Mouse (Mus musculus): Measurements from ENCODE around the gene Krt39. TPM values are rescaled to one million over a fixed set of nuclear protein-coding genes. Genes with fewer than 3 reads are reported as not detected.

Gene Krt39
- total RNA-seq, 2 experiments from 2014 or later, result not detected

GRCm38 (mm10) chr11:99473433-99473832, 47.7 kb downstream of the Krt39 start:
- no peak for ATAC-seq (replicated peaks; ENCODE audit: low FRiP score, poor library complexity, severe bottlenecking)

- ATAC-seq (replicated peaks; ENCODE audit: low FRiP score, poor library complexity, severe bottlenecking), result no peak
These were observed 48.7 kb downstream of the Krt39 start for GRCm38 (mm10) chr11:99472405-99472804.

GRCm38 (mm10) chr11:99471946-99472345, 49.2 kb downstream of the Krt39 start:
- ATAC-seq (replicated peaks; ENCODE audit: low FRiP score, poor library complexity, severe bottlenecking), result no peak

GRCm38 (mm10) chr11:99469228-99469627, 51.9 kb downstream of the Krt39 start:
- no peak for ATAC-seq (replicated peaks; ENCODE audit: low FRiP score, poor library complexity, severe bottlenecking)

GRCm38 (mm10) chr11:99468566-99468965, 52.6 kb downstream of the Krt39 start:
- no peak for ATAC-seq (replicated peaks; ENCODE audit: low FRiP score, poor library complexity, severe bottlenecking)

- ATAC-seq (replicated peaks; ENCODE audit: low FRiP score, poor library complexity, severe bottlenecking), result no peak
These were observed 54.8 kb downstream of the Krt39 start for GRCm38 (mm10) chr11:99466316-99466715.

GRCm38 (mm10) chr11:99464836-99465235, 56.3 kb downstream of the Krt39 start:
- ATAC-seq (replicated peaks; ENCODE audit: low FRiP score, poor library complexity, severe bottlenecking), result peak; percentile 60; the same call in 1 of the 2 replicates

Other genes with a start within 250 kb of the Krt39 start
- gene Krt24, start 236.1 kb downstream of the Krt39 start, total RNA-seq (2015; ENCODE audit: low replicate concordance), result not detected in 2 replicates
- not detected in 2 replicates for gene Krt24, start 236.1 kb downstream of the Krt39 start, total RNA-seq (2017; ENCODE audit: low replicate concordance)
- not detected in 2 replicates for gene Krt25, start 198.4 kb downstream of the Krt39 start, total RNA-seq (2015; ENCODE audit: low replicate concordance)
- not detected in 2 replicates for gene Krt25, start 198.4 kb downstream of the Krt39 start, total RNA-seq (2017; ENCODE audit: low replicate concordance)
- gene Krt26, start 183.4 kb downstream of the Krt39 start, total RNA-seq (2015; ENCODE audit: low replicate concordance), result not detected in 2 replicates
- not detected in 2 replicates for gene Krt26, start 183.4 kb downstream of the Krt39 start, total RNA-seq (2017; ENCODE audit: low replicate concordance)
- gene Krt27, start 170.2 kb downstream of the Krt39 start, total RNA-seq (2015; ENCODE audit: low replicate concordance), result not detected in 2 replicates
- not detected in 2 replicates for gene Krt27, start 170.2 kb downstream of the Krt39 start, total RNA-seq (2017; ENCODE audit: low replicate concordance)
- gene Krt28, start 146.4 kb downstream of the Krt39 start, total RNA-seq (2015; ENCODE audit: low replicate concordance), result not detected in 2 replicates
- not detected in 2 replicates for gene Krt28, start 146.4 kb downstream of the Krt39 start, total RNA-seq (2017; ENCODE audit: low replicate concordance)
- not detected in 2 replicates for gene Krt10, start 132.0 kb downstream of the Krt39 start, total RNA-seq (2015; ENCODE audit: low replicate concordance)
- not detected in 2 replicates for gene Krt10, start 132.0 kb downstream of the Krt39 start, total RNA-seq (2017; ENCODE audit: low replicate concordance)
- gene Krt12, start 99.1 kb downstream of the Krt39 start, total RNA-seq (2015; ENCODE audit: low replicate concordance), result not detected in 2 replicates
- not detected in 2 replicates for gene Krt12, start 99.1 kb downstream of the Krt39 start, total RNA-seq (2017; ENCODE audit: low replicate concordance)
- not detected in 2 replicates for gene Krt20, start 83.2 kb downstream of the Krt39 start, total RNA-seq (2015; ENCODE audit: low replicate concordance)
- not detected in 2 replicates for gene Krt20, start 83.2 kb downstream of the Krt39 start, total RNA-seq (2017; ENCODE audit: low replicate concordance)
- not detected in 2 replicates for gene Krt23, start 28.2 kb downstream of the Krt39 start, total RNA-seq (2015; ENCODE audit: low replicate concordance)
- not detected in 2 replicates for gene Krt23, start 28.2 kb downstream of the Krt39 start, total RNA-seq (2017; ENCODE audit: low replicate concordance)
- gene Krt40, start 21.8 kb upstream of the Krt39 start, total RNA-seq (2015; ENCODE audit: low replicate concordance), result not detected in 2 replicates
- gene Krt40, start 21.8 kb upstream of the Krt39 start, total RNA-seq (2017; ENCODE audit: low replicate concordance), result not detected in 2 replicates
- not detected in 2 replicates for gene Krtap3-3, start 29.5 kb upstream of the Krt39 start, total RNA-seq (2015; ENCODE audit: low replicate concordance)
- not detected in 2 replicates for gene Krtap3-3, start 29.5 kb upstream of the Krt39 start, total RNA-seq (2017; ENCODE audit: low replicate concordance)
- not detected in 2 replicates for gene Krtap3-2, start 35.5 kb upstream of the Krt39 start, total RNA-seq (2015; ENCODE audit: low replicate concordance)
- gene Krtap3-2, start 35.5 kb upstream of the Krt39 start, total RNA-seq (2017; ENCODE audit: low replicate concordance), result not detected in 2 replicates
- not detected in 2 replicates for gene Gm11939, start 38.1 kb upstream of the Krt39 start, total RNA-seq (2015; ENCODE audit: low replicate concordance)
- not detected in 2 replicates for gene Gm11939, start 38.1 kb upstream of the Krt39 start, total RNA-seq (2017; ENCODE audit: low replicate concordance)
- not detected in 2 replicates for gene Krtap3-1, start 45.3 kb upstream of the Krt39 start, total RNA-seq (2015; ENCODE audit: low replicate concordance)
- gene Krtap3-1, start 45.3 kb upstream of the Krt39 start, total RNA-seq (2017; ENCODE audit: low replicate concordance), result not detected in 2 replicates
- not detected in 2 replicates for gene Krtap1-5, start 59.7 kb upstream of the Krt39 start, total RNA-seq (2015; ENCODE audit: low replicate concordance)
- not detected in 2 replicates for gene Krtap1-5, start 59.7 kb upstream of the Krt39 start, total RNA-seq (2017; ENCODE audit: low replicate concordance)
- not detected in 2 replicates for gene Krtap1-4, start 62.3 kb upstream of the Krt39 start, total RNA-seq (2015; ENCODE audit: low replicate concordance)
- not detected in 2 replicates for gene Krtap1-4, start 62.3 kb upstream of the Krt39 start, total RNA-seq (2017; ENCODE audit: low replicate concordance)
- gene Krtap1-3, start 70.0 kb upstream of the Krt39 start, total RNA-seq (2015; ENCODE audit: low replicate concordance), result not detected in 2 replicates
- gene Krtap1-3, start 70.0 kb upstream of the Krt39 start, total RNA-seq (2017; ENCODE audit: low replicate concordance), result not detected in 2 replicates
- gene Krtap9-3, start 76.8 kb upstream of the Krt39 start, total RNA-seq (2015; ENCODE audit: low replicate concordance), result not detected in 2 replicates
- not detected in 2 replicates for gene Krtap9-3, start 76.8 kb upstream of the Krt39 start, total RNA-seq (2017; ENCODE audit: low replicate concordance)
- not detected in 2 replicates for gene Gm11938, start 82.0 kb upstream of the Krt39 start, total RNA-seq (2015; ENCODE audit: low replicate concordance)
- not detected in 2 replicates for gene Gm11938, start 82.0 kb upstream of the Krt39 start, total RNA-seq (2017; ENCODE audit: low replicate concordance)
- not detected in 2 replicates for gene Gm11937, start 88.9 kb upstream of the Krt39 start, total RNA-seq (2015; ENCODE audit: low replicate concordance)
- not detected in 2 replicates for gene Gm11937, start 88.9 kb upstream of the Krt39 start, total RNA-seq (2017; ENCODE audit: low replicate concordance)
- not detected in 2 replicates for gene Krtap2-4, start 93.5 kb upstream of the Krt39 start, total RNA-seq (2015; ENCODE audit: low replicate concordance)
- gene Krtap2-4, start 93.5 kb upstream of the Krt39 start, total RNA-seq (2017; ENCODE audit: low replicate concordance), result not detected in 2 replicates
- gene Gm11562, start 99.1 kb upstream of the Krt39 start, total RNA-seq (2015; ENCODE audit: low replicate concordance), result not detected in 2 replicates
- gene Gm11562, start 99.1 kb upstream of the Krt39 start, total RNA-seq (2017; ENCODE audit: low replicate concordance), result not detected in 2 replicates
- gene Krtap4-1, start 106.9 kb upstream of the Krt39 start, total RNA-seq (2015; ENCODE audit: low replicate concordance), result not detected in 2 replicates
- not detected in 2 replicates for gene Krtap4-1, start 106.9 kb upstream of the Krt39 start, total RNA-seq (2017; ENCODE audit: low replicate concordance)
- gene Krtap4-2, start 113.7 kb upstream of the Krt39 start, total RNA-seq (2015; ENCODE audit: low replicate concordance), result not detected in 2 replicates
- gene Krtap4-2, start 113.7 kb upstream of the Krt39 start, total RNA-seq (2017; ENCODE audit: low replicate concordance), result not detected in 2 replicates
- gene Krtap4-7, start 122.8 kb upstream of the Krt39 start, total RNA-seq (2015; ENCODE audit: low replicate concordance), result not detected in 2 replicates
- gene Krtap4-7, start 122.8 kb upstream of the Krt39 start, total RNA-seq (2017; ENCODE audit: low replicate concordance), result not detected in 2 replicates
- gene Gm11555, start 128.9 kb upstream of the Krt39 start, total RNA-seq (2015; ENCODE audit: low replicate concordance), result not detected in 2 replicates
- gene Gm11555, start 128.9 kb upstream of the Krt39 start, total RNA-seq (2017; ENCODE audit: low replicate concordance), result not detected in 2 replicates
- not detected in 2 replicates for gene Gm11563, start 137.6 kb upstream of the Krt39 start, total RNA-seq (2015; ENCODE audit: low replicate concordance)
- not detected in 2 replicates for gene Gm11563, start 137.6 kb upstream of the Krt39 start, total RNA-seq (2017; ENCODE audit: low replicate concordance)
- not detected in 2 replicates for gene Krtap4-6, start 144.6 kb upstream of the Krt39 start, total RNA-seq (2015; ENCODE audit: low replicate concordance)
- gene Krtap4-6, start 144.6 kb upstream of the Krt39 start, total RNA-seq (2017; ENCODE audit: low replicate concordance), result not detected in 2 replicates
- gene Gm14190, start 169.4 kb upstream of the Krt39 start, total RNA-seq (2015; ENCODE audit: low replicate concordance), result not detected in 2 replicates
- not detected in 2 replicates for gene Gm14190, start 169.4 kb upstream of the Krt39 start, total RNA-seq (2017; ENCODE audit: low replicate concordance)
- not detected in 2 replicates for gene Gm14180, start 213.0 kb upstream of the Krt39 start, total RNA-seq (2015; ENCODE audit: low replicate concordance)
- not detected in 2 replicates for gene Gm14180, start 213.0 kb upstream of the Krt39 start, total RNA-seq (2017; ENCODE audit: low replicate concordance)